In genomic region chr8:45775481-45775880, GRCm38 (mm10) we compare ENCODE assay signal across 14 mouse cellular contexts.
"Had no signal": no experiment of that assay in that cellular context is flagged by ENCODE, and none has a peak within 500 bp of the region (broad histone marks: within the 10 kb centered on the region; RNA-seq: fewer than 3 reads in every experiment).

No protein-coding gene starts in this region.

- DNase-seq: cerebellum, adult 8-10 months; cerebellum, adult 9-10 months; cerebellum, adult 9-11 months; cerebellum, postnatal 36 days; embryo, embryonic 11 days; forebrain, postnatal 0 days; gastrocnemius, adult 2 months; gastrocnemius, postnatal 10 days; gastrocnemius, postnatal 14 days; gastrocnemius, postnatal 25 days; gastrocnemius, postnatal 36 days; heart, adult 11 months; heart, adult 18-20 months; heart, adult 2 months had no signal
